Mouse (Mus musculus): ENCODE measurements around the gene Rps26. TPM values are rescaled to one million over a fixed set of nuclear protein-coding genes. Genes with fewer than 3 reads are reported as not detected.
A peak's percentile ranks its signal among the peaks of the same experiment; 100 is the strongest.

Gene Rps26
- polyA plus RNA-seq, 1 experiment from 2014 or later, result 493 TPM

DNA sequence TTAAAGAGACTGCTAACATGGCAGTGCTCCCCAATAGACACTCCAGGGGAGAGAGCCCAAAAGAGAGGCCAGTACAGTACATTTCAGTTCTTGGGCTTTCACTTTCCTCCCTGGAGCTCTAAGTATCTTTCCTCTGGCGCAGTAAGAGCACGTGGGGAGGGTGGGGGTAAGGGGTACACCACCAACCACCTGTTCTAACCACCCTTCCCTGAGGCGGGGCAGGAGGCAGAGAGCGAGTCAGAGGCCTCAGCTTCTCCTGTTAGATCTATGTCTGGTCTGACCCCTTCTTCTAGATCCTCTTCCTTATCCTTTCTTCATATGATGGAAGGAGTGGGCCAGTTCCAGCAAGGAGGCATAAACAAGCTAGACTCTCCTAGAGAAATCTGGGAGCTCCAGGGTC lies 39.4 kb downstream of the Rps26 start:
- ATAC-seq (ENCODE audit: low read depth), result no peak
- peaks cover 26% of the 10 kb centered on the region for H3K27me3 ChIP-seq (ENCODE audit: control insufficient read depth, insufficient read depth, low read length)
- H3K27ac ChIP-seq (ENCODE audit: low read depth, low read length), result no peak overlapping the region
- no peak overlapping the region; the same call in 1 of the 2 replicates for H3K4me2 ChIP-seq (ENCODE audit: low read depth, low read length)
- H3K9ac ChIP-seq (replicated peaks; ENCODE audit: low read depth, low read length), result no peak overlapping the region
- H3K4me3 ChIP-seq (ENCODE audit: low read depth, low read length), result no peak overlapping the region; the same call in 1 of the 2 replicates
- H3K4me1 ChIP-seq (ENCODE audit: control insufficient read depth, insufficient read depth, low read length), result no peaks in the 10 kb centered on the region
- 45% methylated on average over 4 of the region's 4 CpGs for WGBS
- H3K36me3 ChIP-seq (ENCODE audit: control insufficient read depth, insufficient read depth, low read length), result no peaks in the 10 kb centered on the region
- H3K9me3 ChIP-seq (ENCODE audit: control insufficient read depth, low read length), result no peaks in the 10 kb centered on the region

GRCm38 (mm10) chr10:128586546-128586945 lies 40.0 kb downstream of the Rps26 start:
- Histone ChIP-seq H3K27ac (ENCODE audit: low read depth, low read length) (no peak overlapping the region), H3K9ac (replicated peaks; ENCODE audit: low read depth, low read length) (no peak overlapping the region), H3K4me3 (ENCODE audit: low read depth, low read length) (0 out of 2 replicates have a peak overlapping the region, but pooled peaks have one; percentile 5), H3K9me3 (ENCODE audit: control insufficient read depth, low read length) (no peaks in the 10 kb centered on the region), H3K27me3 (ENCODE audit: control insufficient read depth, insufficient read depth, low read length) (peaks cover 26% of the 10 kb centered on the region), H3K4me1 (ENCODE audit: control insufficient read depth, insufficient read depth, low read length) (no peaks in the 10 kb centered on the region), H3K36me3 (ENCODE audit: control insufficient read depth, insufficient read depth, low read length) (no peaks in the 10 kb centered on the region), H3K4me2 (ENCODE audit: low read depth, low read length) (no peak overlapping the region)
- WGBS, result 13% methylated on average over 1 of the region's 1 CpGs
- peak; percentile 25; the same call in 1 of the 2 replicates for ATAC-seq (ENCODE audit: low read depth)

- WGBS, result 15% methylated on average over 4 of the region's 4 CpGs
- H3K27me3 ChIP-seq (ENCODE audit: control insufficient read depth, insufficient read depth, low read length), result peaks cover 22% of the 10 kb centered on the region
- no peak for ATAC-seq (ENCODE audit: low read depth)
Observed at GRCm38 (mm10) chr10:128584386-128584785, 42.2 kb downstream of the Rps26 start.

DNA sequence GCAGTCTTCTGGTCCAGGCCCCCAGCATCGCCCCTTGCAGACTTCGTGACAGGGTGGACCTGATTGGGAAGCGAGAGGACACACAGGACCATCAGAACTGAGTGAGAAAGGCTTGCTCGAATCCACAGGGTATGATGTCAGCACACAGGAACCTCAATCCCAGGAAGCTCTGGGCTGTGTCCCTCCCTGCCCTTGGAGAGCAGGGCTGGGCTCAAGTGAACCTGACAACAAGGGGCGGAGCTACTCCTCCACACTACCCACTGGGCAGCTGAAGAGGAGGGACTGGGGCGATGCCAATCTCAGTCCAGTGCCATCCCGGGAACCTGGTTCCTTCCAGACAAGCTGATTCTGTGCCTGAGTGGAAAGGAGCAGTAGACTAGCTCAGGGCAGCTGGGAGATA lies 42.9 kb downstream of the Rps26 start:
- no peaks in the 10 kb centered on the region for H3K36me3 ChIP-seq (ENCODE audit: control insufficient read depth, insufficient read depth, low read length)
- H3K9me3 ChIP-seq (ENCODE audit: control insufficient read depth, low read length), result no peaks in the 10 kb centered on the region
- H3K4me3 ChIP-seq (ENCODE audit: low read depth, low read length), result no peak overlapping the region
- no peaks in the 10 kb centered on the region for H3K4me1 ChIP-seq (ENCODE audit: control insufficient read depth, insufficient read depth, low read length)
- H3K4me2 ChIP-seq (ENCODE audit: low read depth, low read length), result 0 out of 2 replicates have a peak overlapping the region, but pooled peaks have one; percentile 1
- no peak for ATAC-seq (ENCODE audit: low read depth)
- no peak overlapping the region for H3K27ac ChIP-seq (ENCODE audit: low read depth, low read length)
- peaks cover 16% of the 10 kb centered on the region for H3K27me3 ChIP-seq (ENCODE audit: control insufficient read depth, insufficient read depth, low read length)
- no peak overlapping the region for H3K9ac ChIP-seq (replicated peaks; ENCODE audit: low read depth, low read length)
- 26% methylated on average over 7 of the region's 7 CpGs for WGBS

More at GRCm38 (mm10) chr10:128584386-128584785, 42.2 kb downstream of the Rps26 start:
- Histone ChIP-seq H3K9ac (replicated peaks; ENCODE audit: low read depth, low read length) (no peak overlapping the region), H3K27ac (ENCODE audit: low read depth, low read length) (no peak overlapping the region), H3K4me2 (ENCODE audit: low read depth, low read length) (no peak overlapping the region), H3K36me3 (ENCODE audit: control insufficient read depth, insufficient read depth, low read length) (no peaks in the 10 kb centered on the region), H3K9me3 (ENCODE audit: control insufficient read depth, low read length) (no peaks in the 10 kb centered on the region), H3K4me3 (ENCODE audit: low read depth, low read length) (no peak overlapping the region), H3K4me1 (ENCODE audit: control insufficient read depth, insufficient read depth, low read length) (no peaks in the 10 kb centered on the region)

DNA sequence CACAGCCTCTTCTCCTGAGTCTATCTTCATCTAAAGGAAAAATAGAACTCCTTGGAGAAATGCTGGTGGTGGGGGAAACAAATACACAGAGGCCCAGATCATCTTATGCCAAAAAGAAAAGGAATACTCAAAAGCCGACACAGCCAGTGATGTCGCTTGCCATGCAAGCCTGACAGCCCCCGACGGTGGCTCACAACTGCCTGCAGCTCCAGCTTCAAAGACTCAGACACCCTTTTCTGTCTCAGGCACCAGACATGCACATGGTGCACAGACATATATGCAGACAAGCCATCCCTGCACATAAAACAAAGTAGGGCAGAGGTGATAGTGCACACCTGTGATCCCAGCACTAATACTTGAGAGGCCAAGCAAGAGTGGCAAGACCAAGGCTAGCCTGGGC lies 46.8 kb downstream of the Rps26 start:
- no peaks in the 10 kb centered on the region for H3K27me3 ChIP-seq (ENCODE audit: control insufficient read depth, insufficient read depth, low read length)
- H3K27ac ChIP-seq (ENCODE audit: low read depth, low read length), result no peak overlapping the region
- H3K9ac ChIP-seq (replicated peaks; ENCODE audit: low read depth, low read length), result no peak overlapping the region
- H3K4me3 ChIP-seq (ENCODE audit: low read depth, low read length), result no peak overlapping the region
- no peak overlapping the region for H3K4me2 ChIP-seq (ENCODE audit: low read depth, low read length)
- no peak for ATAC-seq (ENCODE audit: low read depth)
- H3K36me3 ChIP-seq (ENCODE audit: control insufficient read depth, insufficient read depth, low read length), result no peaks in the 10 kb centered on the region
- 87% methylated on average over 4 of the region's 4 CpGs for WGBS
- no peaks in the 10 kb centered on the region for H3K4me1 ChIP-seq (ENCODE audit: control insufficient read depth, insufficient read depth, low read length)
- no peaks in the 10 kb centered on the region for H3K9me3 ChIP-seq (ENCODE audit: control insufficient read depth, low read length)

DNA sequence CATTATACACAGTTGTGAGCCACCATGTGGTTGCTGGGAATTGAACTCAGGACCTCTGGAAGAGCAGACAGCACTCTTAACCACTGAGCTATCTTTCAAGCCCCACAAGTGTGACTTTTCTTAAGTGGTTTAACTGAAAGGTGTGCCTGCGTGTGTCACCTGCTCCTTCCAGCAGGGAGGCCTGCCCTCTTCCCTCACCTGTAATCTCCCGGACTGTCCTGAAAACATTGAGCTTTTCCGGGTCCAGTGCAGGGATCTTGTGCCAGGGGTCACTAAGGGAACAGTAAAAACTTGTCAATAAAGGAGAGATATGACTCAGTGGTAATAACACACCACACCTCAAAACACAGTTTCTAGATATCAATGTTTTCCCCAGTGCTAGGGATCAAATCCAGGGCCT lies 47.2 kb downstream of the Rps26 start:
- ATAC-seq (ENCODE audit: low read depth), result no peak
- Histone ChIP-seq H3K4me3 (ENCODE audit: low read depth, low read length) (no peak overlapping the region), H3K27me3 (ENCODE audit: control insufficient read depth, insufficient read depth, low read length) (no peaks in the 10 kb centered on the region), H3K4me2 (ENCODE audit: low read depth, low read length) (no peak overlapping the region), H3K4me1 (ENCODE audit: control insufficient read depth, insufficient read depth, low read length) (no peaks in the 10 kb centered on the region), H3K36me3 (ENCODE audit: control insufficient read depth, insufficient read depth, low read length) (no peaks in the 10 kb centered on the region), H3K27ac (ENCODE audit: low read depth, low read length) (no peak overlapping the region), H3K9me3 (ENCODE audit: control insufficient read depth, low read length) (no peaks in the 10 kb centered on the region), H3K9ac (replicated peaks; ENCODE audit: low read depth, low read length) (no peak overlapping the region)
- 88% methylated on average over 3 of the region's 3 CpGs for WGBS

- no peaks in the 10 kb centered on the region for H3K4me1 ChIP-seq (ENCODE audit: control insufficient read depth, insufficient read depth, low read length)
- no peaks in the 10 kb centered on the region for H3K9me3 ChIP-seq (ENCODE audit: control insufficient read depth, low read length)
- H3K27me3 ChIP-seq (ENCODE audit: control insufficient read depth, insufficient read depth, low read length), result no peaks in the 10 kb centered on the region
- WGBS, result 86% methylated on average over 11 of the region's 11 CpGs
- H3K27ac ChIP-seq (ENCODE audit: low read depth, low read length), result no peak overlapping the region
- no peak overlapping the region for H3K9ac ChIP-seq (replicated peaks; ENCODE audit: low read depth, low read length)
- no peak overlapping the region for H3K4me3 ChIP-seq (ENCODE audit: low read depth, low read length)
- H3K4me2 ChIP-seq (ENCODE audit: low read depth, low read length), result no peak overlapping the region
- ATAC-seq (ENCODE audit: low read depth), result no peak
- no peaks in the 10 kb centered on the region for H3K36me3 ChIP-seq (ENCODE audit: control insufficient read depth, insufficient read depth, low read length)
Observed at GRCm38 (mm10) chr10:128578330-128578729, 48.2 kb downstream of the Rps26 start.

- Histone ChIP-seq H3K4me2 (ENCODE audit: low read depth, low read length) (no peak overlapping the region), H3K4me3 (ENCODE audit: low read depth, low read length) (no peak overlapping the region), H3K9me3 (ENCODE audit: control insufficient read depth, low read length) (no peaks in the 10 kb centered on the region), H3K9ac (replicated peaks; ENCODE audit: low read depth, low read length) (no peak overlapping the region), H3K36me3 (ENCODE audit: control insufficient read depth, insufficient read depth, low read length) (no peaks in the 10 kb centered on the region), H3K4me1 (ENCODE audit: control insufficient read depth, insufficient read depth, low read length) (no peaks in the 10 kb centered on the region), H3K27me3 (ENCODE audit: control insufficient read depth, insufficient read depth, low read length) (no peaks in the 10 kb centered on the region), H3K27ac (ENCODE audit: low read depth, low read length) (no peak overlapping the region)
- 93% methylated on average over 2 of the region's 2 CpGs for WGBS
- no peak for ATAC-seq (ENCODE audit: low read depth)
Observed at GRCm38 (mm10) chr10:128575063-128575462, 51.5 kb downstream of the Rps26 start.
